Mouse (Mus musculus) urinary bladder, postnatal 14 days (tissue): Measurements from ENCODE around the gene Immp2l.

Experiments
- DNase-seq: peaks from one replicate; pipeline ENCODE4 v3.0.0; 2021; ENCODE audit warnings: low spot score

The Immp2l gene

GRCm38 (mm10) chr12:41050945-41051344 lies 27.1 kb downstream of the Immp2l start:
- DNase-seq, result no peak

GRCm38 (mm10) chr12:41052897-41053296 lies 29.0 kb downstream of the Immp2l start:
- DNase-seq, result no peak

GRCm38 (mm10) chr12:41054006-41054791 lies 30.3 kb downstream of the Immp2l start:
- no peak for DNase-seq

- DNase-seq, result no peak
These were observed 32.1 kb downstream of the Immp2l start for GRCm38 (mm10) chr12:41055941-41056340.

- no peak for DNase-seq
These were observed 39.4 kb downstream of the Immp2l start for GRCm38 (mm10) chr12:41063281-41063680.

- no peak for DNase-seq
These were observed 58.0 kb downstream of the Immp2l start for GRCm38 (mm10) chr12:41081843-41082242.

- no peak for DNase-seq
These were observed 60.6 kb downstream of the Immp2l start for GRCm38 (mm10) chr12:41084370-41085089.

GRCm38 (mm10) chr12:41089931-41090366 lies 66.1 kb downstream of the Immp2l start:
- DNase-seq, result no peak

GRCm38 (mm10) chr12:41090771-41091170 lies 66.9 kb downstream of the Immp2l start:
- DNase-seq, result no peak

- no peak for DNase-seq
These were observed 67.4 kb downstream of the Immp2l start for GRCm38 (mm10) chr12:41091316-41091715.

- no peak for DNase-seq
These were observed 72.2 kb downstream of the Immp2l start for GRCm38 (mm10) chr12:41096045-41096444.

GRCm38 (mm10) chr12:41097406-41097805 lies 73.5 kb downstream of the Immp2l start:
- DNase-seq, result peak; percentile 53

GRCm38 (mm10) chr12:41109011-41109410 lies 85.1 kb downstream of the Immp2l start:
- DNase-seq, result no peak

GRCm38 (mm10) chr12:41111456-41111855 lies 87.6 kb downstream of the Immp2l start:
- DNase-seq, result no peak

GRCm38 (mm10) chr12:41112137-41112536 lies 88.2 kb downstream of the Immp2l start:
- DNase-seq, result no peak

GRCm38 (mm10) chr12:41118358-41118757 lies 94.5 kb downstream of the Immp2l start:
- no peak for DNase-seq

- no peak for DNase-seq
These were observed 95.8 kb downstream of the Immp2l start for GRCm38 (mm10) chr12:41119657-41120056.

- DNase-seq, result no peak
These were observed 99.3 kb downstream of the Immp2l start for GRCm38 (mm10) chr12:41123207-41123606.

GRCm38 (mm10) chr12:41134885-41135284 lies 111.0 kb downstream of the Immp2l start:
- no peak for DNase-seq

GRCm38 (mm10) chr12:41159543-41159942 lies 135.7 kb downstream of the Immp2l start:
- DNase-seq, result no peak

- no peak for DNase-seq
These were observed 143.9 kb downstream of the Immp2l start for GRCm38 (mm10) chr12:41167802-41168201.

- no peak for DNase-seq
These were observed 146.2 kb downstream of the Immp2l start for GRCm38 (mm10) chr12:41170051-41170450.

GRCm38 (mm10) chr12:41182856-41183255 lies 159.0 kb downstream of the Immp2l start:
- no peak for DNase-seq
